Mouse (Mus musculus): ENCODE data around the gene Olfr572. TPM values are rescaled to one million over a fixed set of nuclear protein-coding genes. Genes with fewer than 3 reads are reported as not detected.

Olfr572 gene
- total RNA-seq, 1 experiment from 2014 or later: not detected

Other genes with a start within 250 kb of the Olfr572 start
- 12.6 and 17.6 TPM in 2 replicates for gene Trim68, start 237.1 kb upstream of the Olfr572 start, total RNA-seq (2017)
- gene Olfr557, start 228.5 kb upstream of the Olfr572 start, total RNA-seq (2017): not detected in 2 replicates
- gene Olfr558, start 222.2 kb upstream of the Olfr572 start, total RNA-seq (2017): 0.56 TPM in 1 of 2 replicates, not detected in the other
- not detected in 2 replicates for gene Olfr33, start 205.3 kb upstream of the Olfr572 start, total RNA-seq (2017)
- not detected in 2 replicates for gene Olfr559, start 196.9 kb upstream of the Olfr572 start, total RNA-seq (2017)
- not detected in 2 replicates for gene Olfr560, start 165.0 kb upstream of the Olfr572 start, total RNA-seq (2017)
- gene Olfr78, start 164.9 kb upstream of the Olfr572 start, total RNA-seq (2017): not detected in 2 replicates
- gene Olfr561, start 153.2 kb upstream of the Olfr572 start, total RNA-seq (2017): not detected in 2 replicates
- not detected in 2 replicates for gene Olfr564, start 120.9 kb upstream of the Olfr572 start, total RNA-seq (2017)
- not detected in 2 replicates for gene Olfr566, start 65.6 kb upstream of the Olfr572 start, total RNA-seq (2017)
- not detected in 2 replicates for gene Olfr568, start 47.3 kb upstream of the Olfr572 start, total RNA-seq (2017)
- 0.10 TPM in 1 of 2 replicates, not detected in the other for gene Olfr569, start 33.5 kb upstream of the Olfr572 start, total RNA-seq (2017)
- not detected in 2 replicates for gene Olfr570, start 29.8 kb upstream of the Olfr572 start, total RNA-seq (2017)
- gene Olfr571, start 6.9 kb upstream of the Olfr572 start, total RNA-seq (2017): not detected in 2 replicates
- gene Olfr573-ps1, start 18.2 kb downstream of the Olfr572 start, total RNA-seq (2017): not detected in 2 replicates
- not detected in 2 replicates for gene Olfr574, start 24.1 kb downstream of the Olfr572 start, total RNA-seq (2017)
- not detected in 2 replicates for gene Olfr575, start 34.4 kb downstream of the Olfr572 start, total RNA-seq (2017)
- gene Olfr576, start 38.3 kb downstream of the Olfr572 start, total RNA-seq (2017): not detected in 2 replicates
- gene Olfr577, start 51.5 kb downstream of the Olfr572 start, total RNA-seq (2017): not detected in 2 replicates
- not detected in 2 replicates for gene Olfr578, start 64.9 kb downstream of the Olfr572 start, total RNA-seq (2017)
- gene Olfr582, start 113.6 kb downstream of the Olfr572 start, total RNA-seq (2017): not detected in 2 replicates
- gene Olfr583, start 126.9 kb downstream of the Olfr572 start, total RNA-seq (2017): not detected in 2 replicates
- gene Olfr584, start 157.5 kb downstream of the Olfr572 start, total RNA-seq (2017): not detected in 2 replicates
- not detected in 2 replicates for gene Olfr585, start 173.3 kb downstream of the Olfr572 start, total RNA-seq (2017)
- not detected in 2 replicates for gene Olfr586, start 201.2 kb downstream of the Olfr572 start, total RNA-seq (2017)
- not detected in 2 replicates for gene Olfr588-ps1, start 216.5 kb downstream of the Olfr572 start, total RNA-seq (2017)
- not detected in 2 replicates for gene Olfr589, start 231.9 kb downstream of the Olfr572 start, total RNA-seq (2017)